Mouse (Mus musculus) layer of hippocampus, adult 2 months (tissue): ENCODE data around the gene Eri3. TPM values are rescaled to one million over a fixed set of nuclear protein-coding genes. Genes with fewer than 3 reads are reported as not detected.
A peak's percentile ranks its signal among the peaks of the same experiment; 100 is the strongest.

ENCODE experiments used
- DNase-seq, 2 experiments: peaks; one replicate each; pipeline ENCODE4 v3.0.0; 2022; ENCODE audit warnings: low spot score in 2 of 2
- H3K27ac ChIP-seq: fragments of 200-600 bp; 2 replicates; pipeline ENCODE4 v1.8.1; 2022
- H3K4me3 ChIP-seq: fragments of 200-600 bp; 2 replicates; pipeline ENCODE4 v1.8.1; 2022; ENCODE audit warnings: mild to moderate bottlenecking
- CTCF ChIP-seq: fragments of 200-600 bp; conservative IDR thresholded peaks from 2 replicates; pipeline ENCODE4 v1.8.1; 2022; ENCODE audit warnings: antibody characterized with exemption, mild to moderate bottlenecking, moderate library complexity
- long read RNA-seq, 2 experiments: library from polyadenylated mRNA; stranded (forward); transcript quantifications; one replicate each; pipeline ENCODE4 v2.0.0; 2021; ENCODE audit warnings: borderline mapping rate in 2 of 2
- total RNA-seq, 2 experiments: library from RNA; stranded (reverse); gene quantifications; 2 replicates each; pipeline ENCODE4 v1.2.3; 2021

The Eri3 gene
- 100 to 1,000 TPM; 194 to 211 TPM for total RNA-seq
- long read RNA-seq, experiment 1, transcript Eri3-201 (9 exons, 1,719 nt), result major isoform, 118 of 231 reads
- long read RNA-seq, experiment 1, partial matches to known transcripts, result 46 of 231 reads
- long read RNA-seq, experiment 1, other reads (novel, unspliced or antisense), result 67 of 231 reads
- long read RNA-seq, experiment 2, transcript Eri3-201 (9 exons, 1,719 nt), result major isoform, 164 of 302 reads
- long read RNA-seq, experiment 2, partial matches to known transcripts, result 38 of 302 reads
- long read RNA-seq, experiment 2, other reads (novel, unspliced or antisense), result 100 of 302 reads

- TF ChIP-seq CTCF, result no peak
- peak within 1 kb of the TSS; percentile 93 for H3K27ac ChIP-seq
- peak; percentile 97 to 99 for DNase-seq
Measured at GRCm38 (mm10) chr4:117550140-117550851, at the start of gene Eri3. Eri3 (plus strand) TSS chr4:117550365.

GRCm38 (mm10) chr4:117518246-117518645 lies 31.9 kb upstream of the Eri3 start:
- no peak for TF ChIP-seq CTCF
- Histone ChIP-seq H3K4me3 (no peak overlapping the region), H3K27ac (peak overlapping the region; percentile 55; the same call in 1 of the 2 replicates)
- DNase-seq, result peak; percentile 42 to 47

More at GRCm38 (mm10) chr4:117550140-117550851, at the start of gene Eri3:
- H3K4me3 ChIP-seq, result peak within 1 kb of the TSS; percentile 94

- TF ChIP-seq CTCF, result peak; percentile 26; the same call in 1 of the 2 replicates
- Histone ChIP-seq H3K27ac (no peak overlapping the region), H3K4me3 (no peak overlapping the region)
- no peak for DNase-seq
Measured at GRCm38 (mm10) chr4:117521350-117521749, 28.8 kb upstream of the Eri3 start.

GRCm38 (mm10) chr4:117525990-117526389 lies 24.2 kb upstream of the Eri3 start:
- Histone ChIP-seq H3K4me3 (no peak overlapping the region), H3K27ac (no peak overlapping the region)
- DNase-seq, result no peak
- TF ChIP-seq CTCF, result no peak

GRCm38 (mm10) chr4:117527116-117527899 lies 22.9 kb upstream of the Eri3 start:
- no peak for DNase-seq
- H3K27ac ChIP-seq, result no peak overlapping the region
- no peak overlapping the region for H3K4me3 ChIP-seq
- no peak for TF ChIP-seq CTCF

- peak; percentile 82 for TF ChIP-seq CTCF
- H3K27ac ChIP-seq, result no peak overlapping the region
- no peak overlapping the region for H3K4me3 ChIP-seq
- peak; percentile 4 to 27 for DNase-seq
Measured at GRCm38 (mm10) chr4:117527952-117528351, 22.2 kb upstream of the Eri3 start.

- no peak overlapping the region for H3K4me3 ChIP-seq
- TF ChIP-seq CTCF, result no peak
- H3K27ac ChIP-seq, result no peak overlapping the region
- DNase-seq, result no peak
Measured at GRCm38 (mm10) chr4:117529843-117530242, 20.3 kb upstream of the Eri3 start.

- Histone ChIP-seq H3K27ac (no peak overlapping the region), H3K4me3 (no peak overlapping the region)
- no peak for TF ChIP-seq CTCF
- DNase-seq, result no peak
Measured at GRCm38 (mm10) chr4:117535496-117536200, 14.5 kb upstream of the Eri3 start.

GRCm38 (mm10) chr4:117537002-117537401 lies 13.2 kb upstream of the Eri3 start:
- TF ChIP-seq CTCF, result no peak
- no peak overlapping the region for H3K4me3 ChIP-seq
- no peak overlapping the region for H3K27ac ChIP-seq
- DNase-seq, result no peak

GRCm38 (mm10) chr4:117539329-117539980 lies 10.7 kb upstream of the Eri3 start:
- DNase-seq, result no peak
- TF ChIP-seq CTCF, result no peak
- H3K27ac ChIP-seq, result no peak overlapping the region
- no peak overlapping the region for H3K4me3 ChIP-seq

- no peak overlapping the region for H3K4me3 ChIP-seq
- no peak overlapping the region for H3K27ac ChIP-seq
- DNase-seq, result no peak
- no peak for TF ChIP-seq CTCF
Measured at GRCm38 (mm10) chr4:117540571-117540970, 9.6 kb upstream of the Eri3 start.

GRCm38 (mm10) chr4:117545448-117545847 lies 4.7 kb upstream of the Eri3 start:
- no peak for DNase-seq
- H3K4me3 ChIP-seq, result no peak overlapping the region
- no peak overlapping the region for H3K27ac ChIP-seq
- no peak for TF ChIP-seq CTCF
